8 mouse cellular contexts compared by ENCODE assay signal in genomic region chr8:84704356-84704755, GRCm38 (mm10). TPM values are rescaled to one million over a fixed set of nuclear protein-coding genes. Genes with fewer than 3 reads are reported as not detected.
A peak's percentile ranks its signal among the peaks of the same experiment; 100 is the strongest.
DNase-seq lines count a peak whose midpoint lies in the region; ATAC-seq and TF ChIP-seq lines count a peak whose summit lies in the region.

No protein-coding gene starts in this region.

- WGBS in hindbrain, embryonic 14.5 days: 1% methylated on average over 16 of the region's 16 CpGs
- 13% methylated on average over 16 of the region's 16 CpGs for WGBS in limb, embryonic 15.5 days
- 5% methylated on average over 16 of the region's 16 CpGs for WGBS in midbrain, postnatal 0 days

- ATAC-seq in hindbrain, embryonic 14.5 days (ENCODE audit: low FRiP score): no peak
- ATAC-seq in limb, embryonic 15.5 days (ENCODE audit: insufficient number of reproducible peaks, low FRiP score, low TSS enrichment, low read depth): no peak
- ATAC-seq in midbrain, postnatal 0 days (ENCODE audit: low FRiP score): no peak

- intact Hi-C loops in left cerebral cortex, postnatal 14 days (cut with DNase I): no loop called here

- no peaks in the 10 kb centered on the region for H3K9me3 ChIP-seq in hindbrain, embryonic 14.5 days (ENCODE audit: control insufficient read depth, low read length)
- no peaks in the 10 kb centered on the region for H3K9me3 ChIP-seq in limb, embryonic 15.5 days
- H3K9me3 ChIP-seq in midbrain, postnatal 0 days (ENCODE audit: low read length): no peaks in the 10 kb centered on the region

- H3K27ac ChIP-seq in hindbrain, embryonic 14.5 days: peak overlapping the region; percentile 84; the same call in 1 of the 2 replicates
- H3K27ac ChIP-seq in limb, embryonic 15.5 days: no peak overlapping the region
- H3K27ac ChIP-seq in midbrain, postnatal 0 days (ENCODE audit: low read depth, low read length): 0 out of 2 replicates have a peak overlapping the region, but pooled peaks have one; percentile 38

- H3K4me1 ChIP-seq in hindbrain, embryonic 14.5 days (replicated peaks; ENCODE audit: control insufficient read depth, insufficient read depth, low read length): peaks cover 42% of the 10 kb centered on the region
- H3K4me1 ChIP-seq in limb, embryonic 15.5 days: peaks cover 78% of the 10 kb centered on the region
- H3K4me1 ChIP-seq in midbrain, postnatal 0 days (ENCODE audit: insufficient read depth, low read length): no peaks in the 10 kb centered on the region

- peaks cover 66% of the 10 kb centered on the region for H3K27me3 ChIP-seq in hindbrain, embryonic 14.5 days (ENCODE audit: control insufficient read depth, insufficient read depth, low read length)
- peaks cover 40% of the 10 kb centered on the region for H3K27me3 ChIP-seq in limb, embryonic 15.5 days
- H3K27me3 ChIP-seq in midbrain, postnatal 0 days (ENCODE audit: insufficient read depth, low read length): peaks cover 53% of the 10 kb centered on the region

- DNase-seq in left cerebral cortex, postnatal 14 days (ENCODE audit: low spot score in 2 of 2): peak; percentile 74
- DNase-seq in left cerebral cortex, adult 8-10 months (ENCODE audit: low spot score in 2 of 2): no peak
- peak; percentile 93 to 94 for DNase-seq in cerebellum, postnatal 10 days
- peak; percentile 83 for DNase-seq in gastrocnemius, adult 18-20 months (ENCODE audit: low spot score)
- DNase-seq in hindbrain, embryonic 14.5 days (ENCODE audit: low spot score): peak; percentile 76
- DNase-seq in midbrain, postnatal 0 days (ENCODE audit: low spot score): peak; percentile 83
- peak; percentile 83 for DNase-seq in testis, postnatal 14 days (ENCODE audit: low spot score)

- peak overlapping the region; percentile 39 for H3K4me2 ChIP-seq in hindbrain, embryonic 14.5 days (replicated peaks)
- H3K4me2 ChIP-seq in limb, embryonic 15.5 days: 0 out of 2 replicates have a peak overlapping the region, but pooled peaks have one; percentile 14
- H3K4me2 ChIP-seq in midbrain, postnatal 0 days (ENCODE audit: low read depth, low read length, poor library complexity, severe bottlenecking): peak overlapping the region; percentile 39; the same call in 1 of the 2 replicates

- TF ChIP-seq CTCF in midbrain, postnatal 0 days (IDR thresholded peaks at IDR 0.05): peak; percentile 77

- peaks cover 3% of the 10 kb centered on the region; the same call in 1 of the 2 replicates for H3K36me3 ChIP-seq in hindbrain, embryonic 14.5 days (replicated peaks; ENCODE audit: control insufficient read depth, insufficient read depth)
- peaks cover 18% of the 10 kb centered on the region for H3K36me3 ChIP-seq in limb, embryonic 15.5 days
- H3K36me3 ChIP-seq in midbrain, postnatal 0 days (ENCODE audit: insufficient read depth, low read length): peaks cover 6% of the 10 kb centered on the region; the same call in 1 of the 2 replicates

- no peak overlapping the region for H3K4me3 ChIP-seq in hindbrain, embryonic 14.5 days (replicated peaks; ENCODE audit: low read length)
- H3K4me3 ChIP-seq in limb, embryonic 15.5 days: no peak overlapping the region
- H3K4me3 ChIP-seq in midbrain, postnatal 0 days (ENCODE audit: low read depth, low read length): no peak overlapping the region; the same call in 1 of the 2 replicates

- 0 out of 2 replicates have a peak overlapping the region, but pooled peaks have one; percentile 6 for H3K9ac ChIP-seq in hindbrain, embryonic 14.5 days
- H3K9ac ChIP-seq in limb, embryonic 15.5 days: no peak overlapping the region
- no peak overlapping the region for H3K9ac ChIP-seq in midbrain, postnatal 0 days (replicated peaks; ENCODE audit: low read length, poor library complexity, severe bottlenecking)

RNA-seq across cellular contexts. Expression of gene Lyl1, which starts 3.1 kb away (rescaled TPM):
- 1 to 10 TPM; 2.7 to 4.3 TPM for total RNA-seq in left cerebral cortex, postnatal 14 days (2021)
- 1 to 10 TPM; 2.2 to 4.5 (median 3.4) TPM for total RNA-seq in left cerebral cortex, adult 8-10 months (2022)
- 1 to 10 TPM in 1 of 2 experiments, under 1 TPM in 1; 0.73 to 1.6 TPM for total RNA-seq in gastrocnemius, adult 18-20 months (2021)
- 3.8 and 5.1 TPM in 2 replicates for polyA plus RNA-seq in hindbrain, embryonic 14.5 days (2014; fragmentation: Nextera tagmentation; extraction: Ambion mirVana)
- polyA plus RNA-seq in limb, embryonic 15.5 days (2015; fragmentation: Nextera tagmentation; extraction: Ambion mirVana): 5.6 and 6.0 TPM in 2 replicates
- total RNA-seq in midbrain, postnatal 0 days (2014; rRNA removed): 4.6 and 4.8 TPM in 2 replicates
- 2.0 and 2.8 TPM in 2 replicates for polyA plus RNA-seq in midbrain, postnatal 0 days (2015; fragmentation: Nextera tagmentation; extraction: Ambion mirVana)

RNA-seq across cellular contexts. Expression of gene Nacc1, which starts 16.7 kb away (rescaled TPM):
- 10 to 100 TPM; 90.2 to 91.9 TPM for total RNA-seq in left cerebral cortex, postnatal 14 days (2021)
- total RNA-seq in left cerebral cortex, adult 8-10 months (2022): 10 to 100 TPM; 88.5 to 97.6 (median 93.9) TPM
- total RNA-seq in gastrocnemius, adult 18-20 months (2021): 10 to 100 TPM; 19.3 to 22.8 TPM
- polyA plus RNA-seq in hindbrain, embryonic 14.5 days (2014; fragmentation: Nextera tagmentation; extraction: Ambion mirVana): 17.8 and 18.1 TPM in 2 replicates
- 13.5 and 13.8 TPM in 2 replicates for polyA plus RNA-seq in limb, embryonic 15.5 days (2015; fragmentation: Nextera tagmentation; extraction: Ambion mirVana)
- 87.2 and 102 TPM in 2 replicates for total RNA-seq in midbrain, postnatal 0 days (2014; rRNA removed)
- 13.7 and 13.8 TPM in 2 replicates for polyA plus RNA-seq in midbrain, postnatal 0 days (2015; fragmentation: Nextera tagmentation; extraction: Ambion mirVana)

RNA-seq across cellular contexts. Expression of gene Trmt1, which starts 18.2 kb away (rescaled TPM):
- 10 to 100 TPM; 89.3 to 96.7 TPM for total RNA-seq in left cerebral cortex, postnatal 14 days (2021)
- total RNA-seq in left cerebral cortex, adult 8-10 months (2022): 100 to 1,000 TPM; 101 to 105 (median 103) TPM
- total RNA-seq in gastrocnemius, adult 18-20 months (2021): 10 to 100 TPM; 47.0 to 51.4 TPM
- 55.2 and 62.1 TPM in 2 replicates for polyA plus RNA-seq in hindbrain, embryonic 14.5 days (2014; fragmentation: Nextera tagmentation; extraction: Ambion mirVana)
- 63.3 and 64.5 TPM in 2 replicates for polyA plus RNA-seq in limb, embryonic 15.5 days (2015; fragmentation: Nextera tagmentation; extraction: Ambion mirVana)
- 88.5 and 99.5 TPM in 2 replicates for total RNA-seq in midbrain, postnatal 0 days (2014; rRNA removed)
- 74.2 and 75.0 TPM in 2 replicates for polyA plus RNA-seq in midbrain, postnatal 0 days (2015; fragmentation: Nextera tagmentation; extraction: Ambion mirVana)

RNA-seq across cellular contexts. Expression of gene G430095P16Rik, which starts 18.5 kb away (rescaled TPM):
- not detected for total RNA-seq in left cerebral cortex, postnatal 14 days (2021)
- under 1 TPM in 1 of 4 experiments, not detected in 3; 0.55 TPM for total RNA-seq in left cerebral cortex, adult 8-10 months (2022)
- total RNA-seq in gastrocnemius, adult 18-20 months (2021): under 1 TPM; 0.34 to 0.45 TPM
- polyA plus RNA-seq in hindbrain, embryonic 14.5 days (2014; fragmentation: Nextera tagmentation; extraction: Ambion mirVana): 0.55 and 0.71 TPM in 2 replicates
- polyA plus RNA-seq in limb, embryonic 15.5 days (2015; fragmentation: Nextera tagmentation; extraction: Ambion mirVana): 3.8 and 5.5 TPM in 2 replicates
- total RNA-seq in midbrain, postnatal 0 days (2014; rRNA removed): not detected in 2 replicates
- polyA plus RNA-seq in midbrain, postnatal 0 days (2015; fragmentation: Nextera tagmentation; extraction: Ambion mirVana): 0.39 and 0.71 TPM in 2 replicates

RNA-seq across cellular contexts. Expression of gene Ier2, which starts 41.7 kb away (rescaled TPM):
- total RNA-seq in left cerebral cortex, postnatal 14 days (2021): 10 to 100 TPM; 12.6 to 14.8 TPM
- 10 to 100 TPM in 2 of 4 experiments, 1 to 10 TPM in 2; 5.9 to 15.8 (median 8.9) TPM for total RNA-seq in left cerebral cortex, adult 8-10 months (2022)
- total RNA-seq in gastrocnemius, adult 18-20 months (2021): 1 to 10 TPM; 4.7 to 8.3 TPM
- 17.4 and 20.1 TPM in 2 replicates for polyA plus RNA-seq in hindbrain, embryonic 14.5 days (2014; fragmentation: Nextera tagmentation; extraction: Ambion mirVana)
- 80.6 and 81.7 TPM in 2 replicates for polyA plus RNA-seq in limb, embryonic 15.5 days (2015; fragmentation: Nextera tagmentation; extraction: Ambion mirVana)
- total RNA-seq in midbrain, postnatal 0 days (2014; rRNA removed): 3.9 and 4.3 TPM in 2 replicates
- 12.8 and 14.7 TPM in 2 replicates for polyA plus RNA-seq in midbrain, postnatal 0 days (2015; fragmentation: Nextera tagmentation; extraction: Ambion mirVana)

Comparison
In these comparisons a context has a peak if more than half of its experiments do, and no peak if none do; other contexts are left out.
1. DNase-seq: peak in left cerebral cortex, postnatal 14 days (2 of 2), cerebellum, postnatal 10 days (2 of 2), gastrocnemius, adult 18-20 months (single experiment), hindbrain, embryonic 14.5 days (single experiment), midbrain, postnatal 0 days (single experiment) and testis, postnatal 14 days (single experiment); none in left cerebral cortex, adult 8-10 months (0 of 2).
2. Peak in every context shown above with its lines, with median percentiles within 50 percentile points of each other: H3K4me2 ChIP-seq.